ENCODE assay signal across 9 mouse cellular contexts in genomic region chr8:83662421-83662826, GRCm38 (mm10). TPM values are rescaled to one million over a fixed set of nuclear protein-coding genes. Genes with fewer than 3 reads are reported as not detected.
A peak's percentile ranks its signal among the peaks of the same experiment; 100 is the strongest.
DNase-seq lines count a peak whose midpoint lies in the region; ATAC-seq and TF ChIP-seq lines count a peak whose summit lies in the region.
"Had no signal": no experiment of that assay in that cellular context is flagged by ENCODE, and none has a peak within 500 bp of the region (broad histone marks: within the 10 kb centered on the region; RNA-seq: fewer than 3 reads in every experiment).

No protein-coding gene starts in this region.

- H3K4me2 ChIP-seq in forebrain, embryonic 14.5 days (ENCODE audit: low read length) = no peak overlapping the region

- H3K27me3 ChIP-seq in ES-Bruce4 (ENCODE audit: control insufficient read depth, insufficient read depth, low read length, poor library complexity, severe bottlenecking) = no peaks in the 10 kb centered on the region
- H3K27me3 ChIP-seq in forebrain, embryonic 14.5 days (replicated peaks; ENCODE audit: control insufficient read depth, insufficient read depth, low read length) = no peaks in the 10 kb centered on the region

- TF ChIP-seq EP300 in ES-Bruce4 (IDR thresholded peaks at IDR 0.05; ENCODE audit: insufficient read depth, low read depth, low read length) = peak; percentile 42; the same call in 1 of the 2 replicates

- 0 out of 2 replicates have a peak, but pooled peaks cover 3% of the 10 kb centered on the region for H3K36me3 ChIP-seq in ES-Bruce4 (ENCODE audit: control insufficient read depth, insufficient read depth, low read length, poor library complexity, severe bottlenecking)
- H3K36me3 ChIP-seq in forebrain, embryonic 14.5 days (ENCODE audit: control insufficient read depth, insufficient read depth, low read length) = peaks cover 23% of the 10 kb centered on the region

- H3K9ac ChIP-seq in ES-Bruce4 (ENCODE audit: low read depth, poor library complexity, severe bottlenecking) = no peak overlapping the region
- H3K9ac ChIP-seq in forebrain, embryonic 14.5 days (ENCODE audit: low read length) = no peak overlapping the region

- peaks cover 9% of the 10 kb centered on the region for H3K4me1 ChIP-seq in ES-Bruce4 (ENCODE audit: control insufficient read depth, insufficient read depth, low read length)
- peaks cover 14% of the 10 kb centered on the region for H3K4me1 ChIP-seq in forebrain, embryonic 14.5 days (ENCODE audit: control insufficient read depth, insufficient read depth, low read length)

- intact Hi-C loops in heart, postnatal 14 days (cut with DNase I) = loop anchor here (2.0 to 10.0 kb wide), 5 partner anchors 35 to 292 kb away; partner anchors contain the start of genes Asf1b, Gm10644 and Pkn1

- ATAC-seq in cerebellum, adult (ENCODE audit: insufficient number of reproducible peaks, low FRiP score, low TSS enrichment) = peak; percentile 43; the same call in 1 of the 2 replicates
- ATAC-seq in forebrain, embryonic 14.5 days = peak; percentile 38
- ATAC-seq in neutrophil, adult 5-6 weeks (ENCODE audit: extremely low read depth, insufficient number of reproducible peaks, low FRiP score, poor library complexity, severe bottlenecking) = peak; percentile 80

- no peaks in the 10 kb centered on the region for H3K9me3 ChIP-seq in ES-Bruce4 (replicated peaks; ENCODE audit: control insufficient read depth, insufficient read depth, low read length, poor library complexity, severe bottlenecking)
- no peaks in the 10 kb centered on the region for H3K9me3 ChIP-seq in forebrain, embryonic 14.5 days (replicated peaks; ENCODE audit: control insufficient read depth, low read length)

- no peak overlapping the region for H3K4me3 ChIP-seq in ES-Bruce4 (ENCODE audit: low read depth, low read length)
- no peak overlapping the region for H3K4me3 ChIP-seq in forebrain, embryonic 14.5 days (ENCODE audit: low read depth, low read length)

- no peak overlapping the region for H3K27ac ChIP-seq in ES-Bruce4 (ENCODE audit: insufficient read depth, low read length)
- H3K27ac ChIP-seq in forebrain, embryonic 14.5 days (ENCODE audit: low read depth, low read length) = no peak overlapping the region
- H3K27ac ChIP-seq: macrophage had no signal

- peak; percentile 97 for TF ChIP-seq CTCF in ES-Bruce4 (IDR thresholded peaks at IDR 0.05; ENCODE audit: low read depth, low read length)

- 11% methylated on average over 4 of the region's 4 CpGs for WGBS in forebrain, embryonic 14.5 days

- DNase-seq in forebrain, embryonic 14.5 days (ENCODE audit: low spot score) = peak; percentile 91
- peak; percentile 91 to 96 for DNase-seq in heart, postnatal 14 days
- peak; percentile 94 for DNase-seq in layer of hippocampus, adult 11-12 months (ENCODE audit: low spot score)
- DNase-seq in lung, adult 18-20 months = peak; percentile 91 to 95
- peak; percentile 73 to 78 for DNase-seq in thymus, adult 18-20 months

- TF ChIP-seq POLR2A in ES-Bruce4 (IDR thresholded peaks at IDR 0.05; ENCODE audit: insufficient read depth, low read length) = no peak

RNA-seq across cellular contexts. Expression of gene Ptger1, which starts 4.1 kb away (rescaled TPM):
- polyA plus RNA-seq in ES-Bruce4 (2011; ENCODE audit: insufficient read depth, insufficient read length, low read depth, missing spikeins) = 0.58 TPM in 1 of 2 replicates, not detected in the other
- polyA plus RNA-seq in forebrain, embryonic 14.5 days (2014; fragmentation: Nextera tagmentation; extraction: Ambion mirVana) = 0.27 and 0.63 TPM in 2 replicates
- under 1 TPM; 0.44 to 0.53 TPM for total RNA-seq in heart, postnatal 14 days (2021)
- total RNA-seq in neutrophil, adult 5-6 weeks (2017) = 7.2 and 10.8 TPM in 2 replicates

RNA-seq across cellular contexts. Expression of gene Gipc1, which starts 9.9 kb away (rescaled TPM):
- polyA plus RNA-seq in ES-Bruce4 (2011; ENCODE audit: insufficient read depth, insufficient read length, low read depth, missing spikeins) = 42.5 and 43.7 TPM in 2 replicates
- polyA plus RNA-seq in forebrain, embryonic 14.5 days (2014; fragmentation: Nextera tagmentation; extraction: Ambion mirVana) = 108 and 122 TPM in 2 replicates
- total RNA-seq in heart, postnatal 14 days (2021) = 10 to 100 TPM; 34.1 to 34.6 TPM
- total RNA-seq in neutrophil, adult 5-6 weeks (2017) = 7.4 and 9.8 TPM in 2 replicates

RNA-seq across cellular contexts. Expression of gene Pkn1, which starts 36.6 kb away (rescaled TPM):
- polyA plus RNA-seq in ES-Bruce4 (2011; ENCODE audit: insufficient read depth, insufficient read length, low read depth, missing spikeins) = 19.9 and 20.2 TPM in 2 replicates
- 20.9 and 21.9 TPM in 2 replicates for polyA plus RNA-seq in forebrain, embryonic 14.5 days (2014; fragmentation: Nextera tagmentation; extraction: Ambion mirVana)
- total RNA-seq in heart, postnatal 14 days (2021) = 10 to 100 TPM; 60.5 to 61.1 TPM
- total RNA-seq in neutrophil, adult 5-6 weeks (2017) = 321 and 387 TPM in 2 replicates

RNA-seq across cellular contexts. Expression of gene Ddx39, which starts 52.6 kb away (rescaled TPM):
- polyA plus RNA-seq in ES-Bruce4 (2011; ENCODE audit: insufficient read depth, insufficient read length, low read depth, missing spikeins) = 117 and 121 TPM in 2 replicates
- 120 and 133 TPM in 2 replicates for polyA plus RNA-seq in forebrain, embryonic 14.5 days (2014; fragmentation: Nextera tagmentation; extraction: Ambion mirVana)
- total RNA-seq in heart, postnatal 14 days (2021) = 10 to 100 TPM; 24.1 to 26.0 TPM
- total RNA-seq in neutrophil, adult 5-6 weeks (2017) = 47.5 and 56.8 TPM in 2 replicates

RNA-seq across cellular contexts. Expression of gene Dnajb1, which starts 54.4 kb away (rescaled TPM):
- 28.2 and 32.2 TPM in 2 replicates for polyA plus RNA-seq in ES-Bruce4 (2011; ENCODE audit: insufficient read depth, insufficient read length, low read depth, missing spikeins)
- 30.1 and 43.0 TPM in 2 replicates for polyA plus RNA-seq in forebrain, embryonic 14.5 days (2014; fragmentation: Nextera tagmentation; extraction: Ambion mirVana)
- total RNA-seq in heart, postnatal 14 days (2021) = 10 to 100 TPM; 13.9 to 18.2 TPM
- 42.1 and 42.7 TPM in 2 replicates for total RNA-seq in neutrophil, adult 5-6 weeks (2017)
